Mouse (Mus musculus): Measurements from ENCODE around the gene Eid3.

The Eid3 gene

DNA sequence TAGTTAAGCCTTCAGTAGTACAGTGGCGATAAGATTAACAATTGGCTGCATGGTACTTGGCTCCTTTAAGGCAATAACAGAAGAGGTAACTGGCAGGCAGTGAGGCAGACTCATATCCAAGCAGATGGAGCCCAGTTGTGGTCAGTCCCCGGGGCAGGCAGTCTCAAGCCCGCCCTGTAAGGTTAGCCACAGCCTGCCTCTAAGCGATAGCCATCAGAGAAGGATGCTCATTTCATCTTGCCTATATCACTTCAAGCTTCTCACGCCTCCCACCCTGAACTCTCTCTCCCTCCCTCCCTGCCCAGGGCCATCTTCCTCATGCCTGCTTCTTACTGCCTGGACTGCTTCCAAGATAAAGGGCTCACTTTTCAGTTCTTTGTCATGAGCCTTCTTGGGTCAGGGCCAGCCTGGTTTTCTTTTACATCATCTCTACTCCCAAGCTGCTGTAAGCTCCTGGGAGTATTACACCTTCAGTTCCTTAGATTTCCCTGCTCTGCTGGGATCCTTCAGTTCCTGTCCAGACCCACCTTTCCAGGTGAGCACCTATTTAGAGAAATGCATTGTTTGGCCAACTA lies 3.2 kb upstream of the Eid3 start:
- DNase-seq (ENCODE audit: low spot score), result peak; percentile 35

DNA sequence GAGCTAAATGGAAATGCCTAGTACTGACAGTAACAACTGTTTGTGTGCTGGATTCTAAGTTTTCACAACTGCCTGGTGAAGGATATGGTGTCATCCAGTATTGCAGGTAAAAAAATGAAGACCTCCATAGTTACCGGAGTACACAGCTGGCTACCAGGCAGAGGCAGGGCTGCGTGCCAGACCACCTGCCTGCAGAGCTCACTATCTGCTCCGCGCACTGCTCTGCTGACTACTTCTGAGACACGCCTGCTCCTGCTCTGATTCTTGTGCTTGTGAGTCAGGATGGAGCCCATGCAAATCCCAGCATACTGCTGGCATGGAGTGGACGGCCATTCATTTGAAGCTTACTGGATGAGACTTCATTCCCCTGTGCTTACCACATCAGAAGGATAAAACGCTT lies 2.6 kb upstream of the Eid3 start:
- DNase-seq (ENCODE audit: low spot score), result no peak

DNA sequence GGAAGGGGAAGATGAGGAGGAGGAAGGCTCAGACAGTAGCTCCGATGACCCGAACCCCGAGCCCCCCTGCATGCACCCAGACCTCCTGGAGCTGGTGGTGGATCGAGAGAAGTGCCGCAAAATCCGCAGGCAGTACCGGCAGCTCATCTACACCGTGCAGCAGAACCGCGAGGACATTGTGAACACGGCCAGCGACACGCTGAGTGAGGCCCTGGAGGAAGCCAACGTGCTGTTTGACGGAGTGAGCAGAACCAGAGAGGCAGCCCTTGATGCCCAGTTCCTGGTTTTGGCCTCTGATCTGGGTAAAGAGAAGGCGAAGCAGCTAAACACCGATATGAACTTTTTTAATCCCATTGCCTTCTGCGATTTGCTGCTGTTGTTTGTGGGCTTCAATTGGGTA lies 406 bp downstream of the Eid3 start:
- DNase-seq (ENCODE audit: low spot score), result no peak

GRCm38 (mm10) chr10:82868418-82869086 lies 2.1 kb downstream of the Eid3 start:
- no peak for DNase-seq (ENCODE audit: low spot score)

- no peak for DNase-seq (ENCODE audit: low spot score)
Measured at GRCm38 (mm10) chr10:82875446-82875845, 9.0 kb downstream of the Eid3 start.

DNA sequence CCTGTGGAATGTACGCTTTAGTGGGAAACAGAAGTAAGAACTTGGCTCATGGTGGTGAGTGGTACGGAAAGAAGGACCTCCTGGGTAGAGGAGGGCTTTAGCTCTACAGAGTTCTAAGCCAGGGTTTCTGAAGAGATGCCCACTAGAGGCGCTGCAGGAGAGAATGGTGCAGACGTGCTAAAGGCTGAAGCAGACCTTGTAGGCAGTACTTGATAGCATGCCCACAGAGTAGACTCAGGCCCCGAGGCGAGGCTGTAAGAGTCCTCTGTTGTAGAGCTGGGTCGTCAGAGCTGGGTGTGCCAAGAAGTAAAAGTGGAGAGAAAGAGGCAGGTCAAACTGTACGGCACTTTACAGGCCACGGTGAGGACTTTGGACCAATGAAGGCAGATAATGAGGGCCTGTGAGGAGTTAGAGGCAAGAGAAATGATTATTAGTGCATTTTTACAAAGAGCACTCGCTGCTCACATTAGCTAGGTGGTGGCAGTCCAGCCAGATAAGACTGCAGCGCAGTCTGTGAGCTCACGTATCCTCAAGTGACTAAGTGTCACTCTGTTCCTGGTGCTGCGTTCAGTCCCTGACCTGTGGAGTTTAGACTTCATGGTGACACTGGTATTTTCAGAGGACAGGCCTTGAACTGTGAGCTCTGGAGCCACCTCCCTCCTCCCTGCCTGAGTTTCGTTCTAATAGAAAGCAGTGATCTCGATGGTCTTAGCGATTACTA lies 9.8 kb downstream of the Eid3 start:
- peak; percentile 13 for DNase-seq (ENCODE audit: low spot score)

DNA sequence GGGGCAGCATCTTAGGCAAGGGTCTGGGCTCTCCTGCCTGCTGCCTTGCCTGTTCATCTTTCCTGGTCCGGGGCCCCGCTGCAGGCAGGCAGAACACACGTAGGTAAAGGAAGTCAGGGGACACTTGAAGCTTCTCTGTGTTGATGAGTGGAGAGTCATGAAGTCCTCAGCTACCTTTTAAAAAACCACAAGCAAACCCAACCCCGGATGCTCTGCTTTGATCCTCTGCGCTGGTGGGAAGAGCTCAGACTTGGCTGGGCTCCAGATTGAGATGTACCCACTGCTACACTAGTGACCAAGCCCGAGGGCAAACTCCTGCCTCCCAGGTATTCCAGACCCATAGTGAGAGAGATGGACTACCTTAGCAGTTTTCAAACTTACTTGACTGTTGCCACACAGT lies 20.9 kb downstream of the Eid3 start:
- no peak for DNase-seq (ENCODE audit: low spot score)

DNA sequence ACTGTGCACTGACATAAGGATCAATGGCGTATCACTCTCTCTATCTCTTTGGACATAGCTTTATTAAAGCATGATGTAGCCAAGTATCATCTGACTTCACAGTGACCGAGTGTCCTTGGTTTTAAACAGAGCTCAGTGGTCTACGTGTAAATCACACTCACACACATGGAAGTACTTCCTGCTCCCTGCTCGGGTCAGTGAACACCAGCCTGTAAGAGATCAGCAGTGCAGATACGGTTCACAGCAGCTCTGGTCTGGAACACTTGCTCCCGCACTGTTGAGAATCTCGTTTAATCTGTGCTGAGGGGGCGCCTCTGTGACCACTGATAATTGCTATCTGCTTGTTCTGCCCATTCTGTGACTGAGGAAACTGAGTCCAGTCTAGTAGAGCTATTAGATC lies 22.1 kb downstream of the Eid3 start:
- DNase-seq (ENCODE audit: low spot score), result no peak

DNA sequence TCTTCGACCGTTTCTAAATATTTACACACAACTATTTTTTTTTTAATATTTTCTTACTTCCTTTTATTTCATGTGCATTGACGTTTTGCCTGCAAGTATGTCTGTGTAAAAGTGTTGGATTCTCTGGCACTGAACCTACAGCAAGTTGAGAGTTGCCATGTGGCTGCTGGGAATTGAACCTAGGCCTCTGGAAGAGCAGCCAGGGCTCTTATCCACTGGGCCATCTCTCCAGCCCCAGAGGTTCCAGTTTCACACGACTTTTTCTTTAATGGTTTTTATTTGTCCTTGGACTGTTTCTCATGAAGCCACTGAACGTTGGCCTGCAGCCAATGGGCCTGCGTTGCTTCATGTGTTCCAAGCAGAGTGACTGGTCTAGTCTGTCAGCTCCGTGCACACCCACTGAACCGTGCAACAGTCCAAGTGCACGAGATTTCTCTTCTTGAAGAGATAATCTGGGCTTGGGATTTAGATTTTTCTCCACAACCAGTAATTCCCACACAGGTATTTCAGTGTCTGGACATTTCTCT lies 23.1 kb downstream of the Eid3 start:
- peak; percentile 96 for DNase-seq (ENCODE audit: low spot score)

- DNase-seq (ENCODE audit: low spot score), result no peak
Measured at GRCm38 (mm10) chr10:82890936-82891335, 24.5 kb downstream of the Eid3 start.

GRCm38 (mm10) chr10:82891427-82891826 lies 25.0 kb downstream of the Eid3 start:
- no peak for DNase-seq (ENCODE audit: low spot score)

- no peak for DNase-seq (ENCODE audit: low spot score)
Measured at GRCm38 (mm10) chr10:82892442-82893055, 26.1 kb downstream of the Eid3 start.

- no peak for DNase-seq (ENCODE audit: low spot score)
Measured at GRCm38 (mm10) chr10:82893872-82894650, 27.6 kb downstream of the Eid3 start.

DNA sequence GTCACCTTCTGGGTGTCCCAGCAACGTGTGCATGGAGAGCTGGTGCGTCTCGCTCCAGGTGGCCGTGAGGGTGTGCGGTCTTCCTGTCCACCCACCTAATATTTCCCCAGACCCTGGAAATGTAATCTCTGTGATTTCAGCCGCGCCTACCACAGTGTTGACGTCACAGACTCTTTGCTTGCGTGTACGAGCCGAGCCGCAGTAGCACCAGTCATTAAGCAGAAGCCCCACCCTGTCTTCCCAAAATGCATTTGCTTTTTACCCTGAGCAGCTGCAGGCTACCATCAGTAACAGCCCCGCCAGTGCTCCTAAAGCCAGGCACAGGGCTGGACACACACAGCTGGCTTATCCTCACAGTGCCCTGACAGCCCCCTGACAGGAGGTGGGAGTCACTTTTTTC lies 31.5 kb downstream of the Eid3 start:
- DNase-seq (ENCODE audit: low spot score), result no peak

DNA sequence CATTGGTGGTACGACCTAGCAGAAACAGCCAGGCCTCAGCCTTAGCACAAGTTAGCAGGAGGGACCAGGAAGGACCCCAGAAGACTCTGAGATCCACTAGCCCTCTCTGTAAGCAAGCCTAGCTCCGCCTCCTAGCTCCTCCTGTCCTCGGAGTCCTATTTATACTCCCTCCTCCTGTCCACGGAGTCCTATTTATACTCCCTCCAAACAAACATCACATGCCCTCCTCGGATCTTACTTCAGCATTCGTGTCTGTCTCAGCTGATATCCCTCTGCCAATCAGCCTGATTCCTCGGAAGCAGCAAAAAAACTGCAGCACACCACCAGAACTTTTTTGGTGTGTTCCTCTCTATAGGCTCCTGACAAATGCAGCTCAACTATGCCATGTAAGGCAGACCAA lies 32.5 kb downstream of the Eid3 start:
- no peak for DNase-seq (ENCODE audit: low spot score)

DNA sequence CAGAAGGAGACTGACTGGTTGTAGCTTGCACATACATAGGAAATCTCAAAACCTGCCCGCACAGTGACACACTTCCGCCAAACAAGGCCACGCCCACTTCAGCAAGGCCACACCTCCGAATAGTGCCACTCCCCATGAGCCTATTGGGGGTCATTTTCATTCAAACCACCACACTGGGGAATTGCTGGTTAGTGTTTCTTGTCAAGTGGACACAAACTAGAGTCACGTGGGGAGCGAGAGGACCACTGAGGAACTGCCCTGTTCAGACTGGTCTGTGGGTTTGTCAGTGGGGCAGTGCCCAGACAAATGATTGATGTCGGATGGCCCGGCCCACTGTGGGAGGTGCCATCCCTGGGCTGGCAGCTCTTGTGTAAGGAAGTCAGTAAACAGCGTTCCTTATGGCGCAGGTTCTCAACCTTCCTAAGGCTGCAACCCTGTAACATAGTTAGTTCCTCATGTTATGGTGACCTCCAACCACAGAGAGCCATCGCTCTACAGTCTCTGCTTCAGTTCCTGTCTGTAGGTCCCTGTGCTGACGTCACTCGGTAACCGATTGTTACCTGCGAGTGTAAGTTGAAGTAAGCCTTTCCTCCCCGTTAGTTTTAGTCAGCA lies 33.5 kb downstream of the Eid3 start:
- no peak for DNase-seq (ENCODE audit: low spot score)

GRCm38 (mm10) chr10:82900546-82900945 lies 34.1 kb downstream of the Eid3 start:
- no peak for DNase-seq (ENCODE audit: low spot score)

GRCm38 (mm10) chr10:82901436-82901835 lies 35.0 kb downstream of the Eid3 start:
- DNase-seq (ENCODE audit: low spot score), result peak; percentile 71

GRCm38 (mm10) chr10:82908526-82908925 lies 42.1 kb downstream of the Eid3 start:
- no peak for DNase-seq (ENCODE audit: low spot score)

DNA sequence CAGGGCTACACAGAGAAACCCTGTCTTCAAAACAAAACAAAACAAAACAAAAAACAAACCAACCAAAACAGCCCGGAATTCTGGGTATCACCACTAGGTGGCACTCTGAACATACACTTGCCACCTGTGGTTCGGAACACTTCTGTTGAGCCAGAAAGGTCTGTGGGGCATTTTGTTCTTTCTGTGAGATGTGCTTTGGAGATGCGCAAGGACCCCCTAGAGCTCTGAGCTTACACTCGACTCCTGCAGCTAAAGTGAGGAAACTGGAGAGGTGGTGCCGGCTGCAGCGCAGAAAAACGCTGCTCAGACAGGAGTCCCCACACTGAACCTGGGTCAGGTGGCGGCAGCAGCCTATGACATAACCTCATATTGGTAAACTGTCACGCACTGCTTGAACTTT lies 43.0 kb downstream of the Eid3 start:
- DNase-seq (ENCODE audit: low spot score), result peak; percentile 87

DNA sequence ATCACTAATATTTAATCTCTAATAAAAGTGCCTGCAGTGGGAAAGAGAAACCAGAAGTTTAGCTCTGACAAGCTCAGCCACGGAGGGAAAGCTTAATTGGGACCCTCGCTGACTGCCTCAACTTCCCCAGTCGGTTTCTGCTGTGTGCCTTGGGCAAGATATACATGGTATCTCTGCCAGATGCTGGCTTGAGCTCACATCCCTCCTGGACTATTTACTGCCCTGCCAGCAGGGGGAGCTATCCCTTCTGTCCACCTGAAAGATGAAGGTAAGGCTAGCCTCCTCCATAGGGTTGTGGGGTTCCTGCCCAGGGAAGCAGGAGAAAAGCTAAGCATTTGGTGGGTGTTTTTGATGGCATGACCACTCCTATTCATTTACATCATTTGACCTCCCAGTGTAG lies 43.8 kb downstream of the Eid3 start:
- peak; percentile 45 for DNase-seq (ENCODE audit: low spot score)

- no peak for DNase-seq (ENCODE audit: low spot score)
Measured at GRCm38 (mm10) chr10:82913238-82913637, 46.8 kb downstream of the Eid3 start.

Data from adipocyte (in vitro differentiated cells).